Mouse (Mus musculus) forebrain, embryonic 16.5 days (tissue): Measurements from ENCODE around the gene Tex9. TPM values are rescaled to one million over a fixed set of nuclear protein-coding genes. Genes with fewer than 3 reads are reported as not detected.

ENCODE experiments used
- microRNA-seq: library from miRNA; unstranded; fragments of <30 nt; microRNA quantifications from one replicate; pipeline ENCODE4, GENCODE M21; 2017
- polyA plus RNA-seq: library from polyadenylated mRNA; unstranded; fragments of >200 nt; fragmentation: Nextera tagmentation; extraction: Ambion mirVana; gene quantifications from 2 replicates; pipeline ENCODE4 v1.2.1, GENCODE M21; 2015

Tex9 gene
- polyA plus RNA-seq, 1 experiment from 2014 or later: 33.3 TPM

Small RNA genes lying within 50 kb of the gene (microRNA-seq; reads per million reads assigned to microRNA genes)
- gene Gm28010: not detected

Other genes with a start within 250 kb of the Tex9 start
- gene Zfp280d, start 217.4 kb downstream of the Tex9 start, polyA plus RNA-seq: 48.9 and 49.9 TPM in 2 replicates
- 12.1 and 16.4 TPM in 2 replicates for gene Mns1, start 54.2 kb downstream of the Tex9 start, polyA plus RNA-seq
- 17.2 and 18.6 TPM in 2 replicates for gene Rfx7, start 40.0 kb upstream of the Tex9 start, polyA plus RNA-seq
- gene Nedd4, start 170.1 kb upstream of the Tex9 start, polyA plus RNA-seq: 415 and 474 TPM in 2 replicates